Mouse (Mus musculus) adrenal gland, adult 18-20 months (tissue): ENCODE data around the gene Spryd7. TPM values are rescaled to one million over a fixed set of nuclear protein-coding genes. Genes with fewer than 3 reads are reported as not detected.

Source experiments
- DNase-seq, 2 experiments: peaks; one replicate each; pipeline ENCODE4 v3.0.0; 2021 to 2022; ENCODE audit warnings: low spot score in 2 of 2
- total RNA-seq, 2 experiments: library from RNA; stranded (reverse); gene quantifications; 1 replicate in 1 of 2; 2 replicates in 1 of 2; pipeline ENCODE4 v1.2.3; 2021

The Spryd7 gene
- total RNA-seq, 2 experiments from 2014 or later = 17.7 to 22.3 TPM

GRCm38 (mm10) chr14:61536631-61537264 is 19.9 kb downstream of the Spryd7 start:
- DNase-seq = no peak

- no peak for DNase-seq
These were observed 20.9 kb downstream of the Spryd7 start for GRCm38 (mm10) chr14:61535811-61536210.

GRCm38 (mm10) chr14:61530966-61531365 is 25.7 kb downstream of the Spryd7 start:
- DNase-seq = no peak

- DNase-seq = no peak
These were observed 26.3 kb downstream of the Spryd7 start for GRCm38 (mm10) chr14:61530396-61530795.

GRCm38 (mm10) chr14:61529533-61529932 is 27.2 kb downstream of the Spryd7 start:
- DNase-seq = no peak

- DNase-seq = no peak
These were observed 30.7 kb downstream of the Spryd7 start for GRCm38 (mm10) chr14:61526006-61526405.

- DNase-seq = no peak
These were observed 32.9 kb downstream of the Spryd7 start for GRCm38 (mm10) chr14:61523821-61524220.

GRCm38 (mm10) chr14:61518659-61519480 is 37.8 kb downstream of the Spryd7 start:
- no peak for DNase-seq

- no peak for DNase-seq
These were observed 39.9 kb downstream of the Spryd7 start for GRCm38 (mm10) chr14:61516471-61517426.

GRCm38 (mm10) chr14:61511494-61511893 is 45.2 kb downstream of the Spryd7 start:
- DNase-seq = no peak

- DNase-seq = peak; percentile 81 to 86
These were observed 58.8 kb downstream of the Spryd7 start for GRCm38 (mm10) chr14:61497716-61498490.

GRCm38 (mm10) chr14:61493511-61494135 is 63.1 kb downstream of the Spryd7 start:
- DNase-seq = no peak

Other genes with a start within 250 kb of the Spryd7 start
- 1 to 10 TPM; 1.8 to 3.3 TPM for gene Arl11, start 247.1 kb downstream of the Spryd7 start, total RNA-seq
- gene Ebpl, start 196.4 kb downstream of the Spryd7 start, total RNA-seq = 1 to 10 TPM; 3.5 to 3.8 TPM
- gene Kpna3, start 117.0 kb downstream of the Spryd7 start, total RNA-seq = 10 to 100 TPM; 29.5 to 32.5 TPM
- 1 to 10 TPM; 8.8 to 10.0 TPM for gene Trim13, start 41.4 kb upstream of the Spryd7 start, total RNA-seq
- gene Kcnrg, start 50.6 kb upstream of the Spryd7 start, total RNA-seq = under 1 TPM; 0.16 to 0.27 TPM